Mouse (Mus musculus): ENCODE measurements at regions not wholly inside any gene's neighbourhood (a gene's known extent, or its start where the extent isn't known, plus 50 kb on each side); places are given as distances from the start of the nearest gene placed in this dataset.
A peak's percentile ranks its signal among the peaks of the same experiment; 100 is the strongest.

GRCm38 (mm10) chr2:108289696-108290430 is 990.7 kb upstream of the Kif18a start:
- DNase-seq (ENCODE audit: low spot score in 2 of 2), result peak; percentile 10 to 14

GRCm38 (mm10) chr2:108302776-108303175 is 977.8 kb upstream of the Kif18a start:
- peak; percentile 14 to 43 for DNase-seq (ENCODE audit: low spot score in 2 of 2)

Data from layer of hippocampus, adult 8-10 months (tissue).